ENCODE assay signal across 18 mouse cellular contexts in genomic region chr12:40139484-40140245, GRCm38 (mm10). TPM values are rescaled to one million over a fixed set of nuclear protein-coding genes. Genes with fewer than 3 reads are reported as not detected.
"Had no signal": no experiment of that assay in that cellular context is flagged by ENCODE, and none has a peak within 500 bp of the region (broad histone marks: within the 10 kb centered on the region; RNA-seq: fewer than 3 reads in every experiment).

No protein-coding gene starts in this region.

- H3K36me3 ChIP-seq: limb, embryonic 12.5 days; limb, embryonic 15.5 days; liver, embryonic 13.5 days; midbrain, embryonic 15.5 days; neural tube, embryonic 12.5 days; neural tube, embryonic 15.5 days had no signal

- H3K9ac ChIP-seq: limb, embryonic 12.5 days; limb, embryonic 15.5 days; liver, embryonic 13.5 days; midbrain, embryonic 15.5 days; neural tube, embryonic 12.5 days; neural tube, embryonic 15.5 days had no signal

- H3K27ac ChIP-seq: hindbrain, postnatal 0 days; limb, embryonic 12.5 days; limb, embryonic 15.5 days; liver, embryonic 13.5 days; midbrain, embryonic 15.5 days; neural tube, embryonic 12.5 days; neural tube, embryonic 15.5 days had no signal

- DNase-seq: kidney, postnatal 10 days; left cerebral cortex, postnatal 4 days; liver, embryonic 13.5 days; lung, adult 2 months; lung, postnatal 14 days; lung, postnatal 4 days; right cerebral cortex, postnatal 25 days; thymus, adult 18-20 months; thymus, postnatal 36 days had no signal

- H3K4me2 ChIP-seq: limb, embryonic 12.5 days; limb, embryonic 15.5 days; liver, embryonic 13.5 days; midbrain, embryonic 11.5 days; midbrain, embryonic 15.5 days; neural tube, embryonic 12.5 days; neural tube, embryonic 15.5 days had no signal

- H3K9me3 ChIP-seq: limb, embryonic 15.5 days; liver, embryonic 13.5 days; midbrain, embryonic 15.5 days; neural tube, embryonic 12.5 days; neural tube, embryonic 15.5 days had no signal

- H3K27me3 ChIP-seq: limb, embryonic 15.5 days; midbrain, embryonic 15.5 days; neural tube, embryonic 12.5 days; neural tube, embryonic 15.5 days had no signal

- H3K4me1 ChIP-seq: limb, embryonic 12.5 days; limb, embryonic 15.5 days; liver, embryonic 13.5 days; midbrain, embryonic 15.5 days; neural tube, embryonic 12.5 days; neural tube, embryonic 15.5 days had no signal

- ATAC-seq: hindbrain, postnatal 0 days; inflammation-experienced regulatory T-cells, adult 6 months; midbrain, embryonic 15.5 days had no signal

- H3K4me3 ChIP-seq: limb, embryonic 12.5 days; limb, embryonic 15.5 days; liver, embryonic 13.5 days; midbrain, embryonic 15.5 days; neural tube, embryonic 12.5 days; neural tube, embryonic 15.5 days had no signal

RNA-seq across cellular contexts. Expression of gene Lsmem1, which starts 59.6 kb away (rescaled TPM):
- polyA plus RNA-seq: midbrain, embryonic 11.5 days; midbrain, embryonic 15.5 days; testis, adult 2 months had no signal
